24 mouse cellular contexts compared by ENCODE assay signal in genomic region chr14:58067586-58067985, GRCm38 (mm10). TPM values are rescaled to one million over a fixed set of nuclear protein-coding genes. Genes with fewer than 3 reads are reported as not detected.
"Had no signal": no experiment of that assay in that cellular context is flagged by ENCODE, and none has a peak within 500 bp of the region (broad histone marks: within the 10 kb centered on the region; RNA-seq: fewer than 3 reads in every experiment).

No protein-coding gene starts in this region.

- H3K4me2 ChIP-seq: heart, embryonic 12.5 days; hindbrain, embryonic 12.5 days; hindbrain, embryonic 14.5 days; limb, embryonic 12.5 days had no signal

- H3K36me3 ChIP-seq: heart, embryonic 10.5 days; heart, embryonic 12.5 days; hindbrain, embryonic 10.5 days; hindbrain, embryonic 12.5 days; limb, embryonic 10.5 days; limb, embryonic 12.5 days had no signal

- H3K4me3 ChIP-seq: gastrocnemius, adult 2 months; heart, embryonic 10.5 days; heart, embryonic 12.5 days; hindbrain, embryonic 10.5 days; hindbrain, embryonic 12.5 days; layer of hippocampus, adult 2 months; left cerebral cortex, adult 2 months; limb, embryonic 10.5 days; limb, embryonic 12.5 days had no signal

- H3K9ac ChIP-seq: heart, embryonic 12.5 days; hindbrain, embryonic 12.5 days; hindbrain, embryonic 14.5 days; limb, embryonic 12.5 days had no signal

- H3K4me1 ChIP-seq: heart, embryonic 12.5 days had no signal

- DNase-seq: gastrocnemius, adult 2 months; gastrocnemius, postnatal 10 days; gastrocnemius, postnatal 25 days; heart, adult 18-20 months; heart, postnatal 10 days; heart, postnatal 4 days; kidney, adult 18-20 months; kidney, adult 8-10 months; kidney, postnatal 10 days; kidney, postnatal 25 days; kidney, postnatal 4 days had no signal

- ATAC-seq: forebrain, embryonic 16.5 days; hindbrain, embryonic 16.5 days; inflammation-experienced regulatory T-cells, adult 6 months; intestine, postnatal 0 days had no signal

- H3K27ac ChIP-seq: gastrocnemius, adult 2 months; heart, embryonic 10.5 days; hindbrain, embryonic 10.5 days; hindbrain, embryonic 12.5 days; hindbrain, embryonic 14.5 days; layer of hippocampus, adult 2 months; left cerebral cortex, adult 2 months; limb, embryonic 10.5 days; limb, embryonic 12.5 days had no signal

- H3K9me3 ChIP-seq: heart, embryonic 10.5 days; heart, embryonic 12.5 days; hindbrain, embryonic 10.5 days; hindbrain, embryonic 12.5 days; limb, embryonic 10.5 days; limb, embryonic 12.5 days had no signal

RNA-seq across cellular contexts. Expression of gene Fgf9, which starts 2.8 kb away (rescaled TPM):
- polyA plus RNA-seq: inflammation-experienced regulatory T-cells, adult 6 months had no signal
